Comparison of ENCODE assay signal across 8 mouse cellular contexts in the genomic region with DNA sequence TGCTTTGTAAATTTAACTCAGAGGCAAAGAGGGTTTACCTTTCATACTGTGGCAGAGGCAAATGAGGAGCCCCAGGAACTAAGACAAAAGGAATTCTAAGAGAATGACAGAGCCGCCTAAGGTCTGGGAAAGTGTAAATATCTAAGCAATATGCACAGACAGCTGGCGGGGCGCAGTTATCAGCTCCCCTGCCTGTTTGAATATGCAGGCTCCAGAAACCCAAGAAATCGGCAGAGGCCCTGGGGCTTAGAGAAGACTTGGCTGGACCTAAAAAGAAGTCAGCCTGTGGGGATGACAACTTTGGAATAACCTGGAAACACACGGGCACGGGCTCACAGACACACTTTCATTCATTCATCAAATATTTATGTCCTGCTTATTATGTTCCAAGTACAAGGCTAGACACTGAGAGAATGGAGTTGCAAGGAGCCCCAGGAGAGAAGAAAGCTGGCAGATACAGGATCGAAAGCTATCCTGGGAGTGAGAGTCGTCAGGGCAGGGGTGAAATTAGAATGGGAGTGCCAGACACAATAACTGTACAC.
DNase-seq lines count a peak whose midpoint lies in the region; ATAC-seq lines count a peak whose summit lies in the region.

No protein-coding gene starts in this region.

- peaks cover 43% of the 10 kb centered on the region for H3K4me1 ChIP-seq in liver, embryonic 12.5 days

- peak; percentile 11 for DNase-seq in cerebellum, adult 9-10 months
- DNase-seq in cerebellum, postnatal 25 days, result no peak
- peak; percentile 8 for DNase-seq in spleen, adult 12 weeks (ENCODE audit: low spot score)
- no peak for DNase-seq in spleen, postnatal 36 days (ENCODE audit: low spot score in 2 of 2)
- DNase-seq in cerebellum, adult 11-12 months, result no peak
- DNase-seq in frontal cortex, postnatal 14 days (ENCODE audit: low spot score in 2 of 2), result no peak
- DNase-seq in gastrocnemius, postnatal 10 days, result no peak

- H3K4me2 ChIP-seq in liver, embryonic 12.5 days, result peak overlapping the region; percentile 69

- peaks cover 6% of the 10 kb centered on the region; the same call in 1 of the 2 replicates for H3K27me3 ChIP-seq in liver, embryonic 12.5 days (replicated peaks)

- no peaks in the 10 kb centered on the region for H3K36me3 ChIP-seq in liver, embryonic 12.5 days

- H3K9me3 ChIP-seq in liver, embryonic 12.5 days (replicated peaks), result no peaks in the 10 kb centered on the region

- H3K4me3 ChIP-seq in liver, embryonic 12.5 days, result peak overlapping the region; percentile 47

- H3K27ac ChIP-seq in liver, embryonic 12.5 days, result peak overlapping the region; percentile 76

- H3K9ac ChIP-seq in liver, embryonic 12.5 days, result no peak overlapping the region; the same call in 1 of the 2 replicates

- peak; percentile 47; the same call in 1 of the 2 replicates for ATAC-seq in liver, embryonic 12.5 days

- 5% methylated on average over 8 of the region's 8 CpGs for WGBS in liver, embryonic 12.5 days (ENCODE audit: insufficient replicate concordance)

Comparison
In these comparisons a context has a peak if more than half of its experiments do, and no peak if none do; other contexts are left out.
1. DNase-seq: peak in cerebellum, adult 9-10 months (single experiment) and spleen, adult 12 weeks (single experiment); none in cerebellum, postnatal 25 days (0 of 2), spleen, postnatal 36 days (0 of 2), cerebellum, adult 11-12 months (single experiment), frontal cortex, postnatal 14 days (0 of 2) and gastrocnemius, postnatal 10 days (single experiment).